Mouse (Mus musculus): Measurements from ENCODE around the gene Inhbe. TPM values are rescaled to one million over a fixed set of nuclear protein-coding genes. Genes with fewer than 3 reads are reported as not detected.
"Not testable (repeated sequence)": the region's sequence is repeated elsewhere in the genome, so short reads cannot be mapped to it uniquely, and the experiment has no call there.

Inhbe gene
- polyA plus RNA-seq, 2 experiments from 2014 or later, result not detected

- ATAC-seq, result no peak
Observed at GRCm38 (mm10) chr10:127322178-127322577, 32.0 kb downstream of the Inhbe start.

- ATAC-seq, result peak; percentile 62
Observed at GRCm38 (mm10) chr10:127321621-127322020, 32.6 kb downstream of the Inhbe start, which contains the start of gene Arhgap9. Arhgap9 (plus strand) TSS chr10:127321964.

GRCm38 (mm10) chr10:127319969-127320368 lies 34.2 kb downstream of the Inhbe start:
- ATAC-seq, result no peak

- no peak for ATAC-seq
Observed at GRCm38 (mm10) chr10:127318009-127318408, 36.2 kb downstream of the Inhbe start.

GRCm38 (mm10) chr10:127317277-127317676 lies 36.9 kb downstream of the Inhbe start:
- no peak for ATAC-seq

DNA sequence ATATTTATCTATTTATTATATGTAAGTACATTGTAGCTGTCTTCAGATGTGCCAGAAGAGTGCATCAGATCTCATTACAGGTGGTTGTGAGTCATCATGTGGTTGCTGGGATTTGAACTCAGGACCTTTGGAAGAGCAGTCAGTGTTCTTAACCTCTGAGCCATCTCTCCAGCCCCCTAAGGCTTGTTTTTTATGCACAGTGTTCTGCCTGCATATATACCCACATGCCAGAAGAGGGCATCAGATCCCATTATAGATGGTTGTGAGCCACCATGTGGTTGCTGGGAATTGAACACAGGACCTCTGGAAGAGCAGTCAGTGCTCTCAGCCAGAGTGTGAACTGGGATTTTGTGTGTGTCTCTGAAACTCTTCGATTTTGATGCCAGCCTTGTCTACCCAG lies 39.3 kb downstream of the Inhbe start:
- ATAC-seq, result not testable (repeated sequence)

DNA sequence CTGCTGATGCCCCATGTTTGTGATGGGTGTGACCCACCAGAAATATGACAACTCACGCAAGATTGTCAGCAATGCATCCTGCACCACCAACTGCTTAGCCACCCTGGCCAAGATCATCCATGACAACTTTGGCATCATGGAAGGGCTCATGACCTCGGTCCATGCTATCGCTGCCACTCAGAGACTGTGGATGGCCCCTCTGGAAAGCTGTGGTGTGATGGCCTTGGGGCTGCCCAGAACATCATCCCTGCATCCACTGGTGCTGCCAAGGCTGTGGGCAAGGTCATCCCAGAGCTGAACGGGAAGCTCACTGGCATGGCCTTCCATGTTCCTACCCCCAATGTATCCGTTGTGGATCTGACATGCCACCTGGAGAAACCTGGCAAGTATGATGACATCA lies 40.7 kb downstream of the Inhbe start:
- not testable (repeated sequence) for ATAC-seq

- no peak for ATAC-seq
Observed at GRCm38 (mm10) chr10:127312858-127313257, 41.4 kb downstream of the Inhbe start.

- ATAC-seq, result peak; percentile 54
Observed at GRCm38 (mm10) chr10:127312356-127312676, 41.9 kb downstream of the Inhbe start.

DNA sequence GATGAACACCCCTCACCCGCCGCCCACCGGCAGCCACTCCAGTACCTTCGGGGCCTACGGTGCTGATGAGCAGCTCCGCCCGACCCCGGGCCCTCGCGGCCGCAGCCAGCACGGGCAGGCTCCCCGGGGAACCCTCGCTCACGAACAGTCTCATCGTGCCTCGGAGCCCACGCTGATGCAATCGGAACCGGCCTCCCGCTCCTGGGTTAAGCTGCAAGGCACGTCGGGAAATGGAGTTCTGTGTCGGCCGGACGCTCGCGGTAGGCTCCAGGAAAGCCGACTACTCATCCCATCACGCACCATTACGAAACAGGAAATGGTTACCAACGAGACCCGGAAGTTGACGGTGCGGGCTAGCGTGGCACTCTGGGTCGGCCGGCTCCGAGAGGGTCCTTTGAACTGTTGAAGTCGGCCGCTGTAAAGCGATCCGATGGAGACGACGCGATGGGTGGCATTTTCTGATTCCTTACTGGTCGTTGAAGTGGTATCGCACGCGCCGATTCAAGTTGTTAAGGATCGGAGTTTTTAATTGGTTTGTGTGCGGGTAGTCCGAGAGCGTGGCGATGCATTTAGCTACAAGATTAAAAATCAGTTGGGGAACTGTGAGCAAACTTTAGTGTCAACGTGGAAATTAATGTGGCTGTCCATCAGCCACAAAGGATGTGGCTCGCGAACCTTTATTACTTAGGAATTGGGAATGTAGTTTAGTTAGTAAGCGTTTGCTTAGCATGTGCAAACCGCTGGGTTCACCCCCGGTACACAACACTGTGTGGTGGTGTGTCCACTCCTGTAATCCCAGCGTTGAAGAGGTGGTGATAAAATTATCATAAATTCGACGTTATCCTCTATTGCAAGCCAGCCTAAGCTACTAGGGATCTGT lies 42.5 kb downstream of the Inhbe start, which contains the start of gene Mars:
Mars (minus strand) TSS at position 311 of the 880 bp plus-strand sequence.
- peak; percentile 91 for ATAC-seq

DNA sequence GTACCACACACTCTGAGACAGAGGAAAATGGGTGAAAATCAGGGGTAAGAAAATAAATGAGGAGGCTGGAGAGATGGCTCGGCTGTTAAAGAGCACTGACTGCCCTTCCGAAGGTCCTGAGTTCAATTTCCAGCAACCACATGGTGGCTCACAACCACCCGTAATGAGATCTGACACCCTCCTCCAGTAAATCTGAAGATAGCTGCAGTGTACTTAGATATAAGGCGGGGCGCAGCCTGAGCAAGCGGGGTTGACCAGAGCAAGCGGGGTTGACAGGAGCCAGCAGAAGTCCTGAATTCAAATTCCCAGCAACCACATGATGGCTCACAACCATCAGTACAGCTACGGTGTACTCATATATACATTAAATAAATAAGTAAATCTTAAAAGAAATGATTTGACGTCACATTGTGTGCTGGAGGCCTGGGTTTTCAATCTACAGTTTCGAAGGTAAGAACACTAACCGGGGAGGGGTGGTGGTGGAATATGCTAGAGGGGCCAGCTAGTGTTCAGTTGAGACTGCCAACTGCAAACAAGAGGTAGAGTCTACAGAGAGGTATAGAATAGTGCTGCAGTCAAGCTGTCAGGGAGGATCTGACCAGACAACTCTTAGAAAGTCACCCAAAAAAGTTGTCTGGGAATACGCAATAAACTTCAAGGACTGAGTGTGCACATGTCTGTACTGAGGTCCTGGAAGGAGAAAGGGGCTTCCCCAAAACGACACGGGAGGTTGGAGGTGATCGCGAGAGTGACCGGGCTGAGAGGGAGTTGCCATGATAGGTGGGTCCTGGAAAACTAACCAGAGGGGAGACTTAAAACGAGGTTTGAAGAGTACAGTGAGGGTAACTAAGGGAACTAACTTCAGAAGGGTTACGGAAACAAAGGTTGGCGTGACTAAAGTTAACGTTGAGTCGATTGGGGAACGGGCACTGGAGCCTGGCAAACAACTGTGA lies 43.4 kb downstream of the Inhbe start:
- ATAC-seq, result peak; percentile 24

- not testable (repeated sequence) for ATAC-seq
Observed at GRCm38 (mm10) chr10:127309167-127309566, 45.0 kb downstream of the Inhbe start.

DNA sequence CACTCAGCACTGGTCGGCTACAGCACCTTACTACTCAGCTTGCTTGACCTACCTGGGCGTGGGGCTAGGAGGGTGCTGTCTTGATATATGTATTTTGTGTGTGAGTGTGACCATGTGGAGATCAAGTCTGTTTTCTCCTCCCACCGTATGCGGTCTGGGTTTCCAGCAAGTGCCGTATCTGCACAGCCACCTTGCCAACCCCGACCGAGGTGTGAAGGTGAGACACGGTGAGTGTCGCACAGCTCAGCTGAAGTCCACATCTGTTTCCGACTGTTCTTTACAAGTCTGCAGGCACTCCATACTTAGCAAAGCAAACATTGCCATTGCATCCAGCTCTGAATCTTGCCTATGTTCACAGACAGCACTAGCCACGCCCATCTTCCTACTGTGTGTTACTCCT lies 51.1 kb downstream of the Inhbe start:
- no peak for ATAC-seq

GRCm38 (mm10) chr10:127300361-127300760 lies 53.9 kb downstream of the Inhbe start:
- no peak for ATAC-seq

Other genes with a start within 250 kb of the Inhbe start
- gene Os9, start 233.3 kb downstream of the Inhbe start, polyA plus RNA-seq (2017; shearing (Covaris generic)), result 100 to 1,000 TPM in 1 of 2 experiments, 10 to 100 TPM in 1; 78.1 to 142 TPM
- gene B4galnt1, start 189.2 kb downstream of the Inhbe start, polyA plus RNA-seq (2017; shearing (Covaris generic)), result 100 to 1,000 TPM; 166 to 206 TPM
- gene Slc26a10, start 173.8 kb downstream of the Inhbe start, polyA plus RNA-seq (2017; shearing (Covaris generic)), result 1 to 10 TPM; 2.6 to 2.8 TPM
- under 1 TPM in 1 of 2 experiments, not detected in 1; 0.38 TPM for gene Arhgef25, start 164.3 kb downstream of the Inhbe start, polyA plus RNA-seq (2017; shearing (Covaris generic))
- gene Dtx3, start 158.7 kb downstream of the Inhbe start, polyA plus RNA-seq (2017; shearing (Covaris generic)), result 10 to 100 TPM; 39.4 to 42.2 TPM
- gene Pip4k2c, start 142.8 kb downstream of the Inhbe start, polyA plus RNA-seq (2017; shearing (Covaris generic)), result 10 to 100 TPM; 24.2 to 39.3 TPM
- not detected for gene Kif5a, start 91.1 kb downstream of the Inhbe start, polyA plus RNA-seq (2017; shearing (Covaris generic))
- 10 to 100 TPM; 43.8 to 48.0 TPM for gene Dctn2, start 88.0 kb downstream of the Inhbe start, polyA plus RNA-seq (2017; shearing (Covaris generic))
- gene Mbd6, start 65.4 kb downstream of the Inhbe start, polyA plus RNA-seq (2017; shearing (Covaris generic)), result 10 to 100 TPM in 1 of 2 experiments, 1 to 10 TPM in 1; 4.0 to 14.7 TPM
- 10 to 100 TPM; 20.4 to 33.2 TPM for gene Mars, start 42.6 kb downstream of the Inhbe start, polyA plus RNA-seq (2017; shearing (Covaris generic))
- gene Arhgap9, start 32.4 kb downstream of the Inhbe start, polyA plus RNA-seq (2017; shearing (Covaris generic)), result 100 to 1,000 TPM in 1 of 2 experiments, 10 to 100 TPM in 1; 92.4 to 118 TPM
- under 1 TPM; 0.19 to 0.75 TPM for gene Gli1, start 12.4 kb downstream of the Inhbe start, polyA plus RNA-seq (2017; shearing (Covaris generic))
- gene Inhbc, start 16.0 kb upstream of the Inhbe start, polyA plus RNA-seq (2017; shearing (Covaris generic)), result not detected
- gene R3hdm2, start 25.9 kb upstream of the Inhbe start, polyA plus RNA-seq (2017; shearing (Covaris generic)), result 10 to 100 TPM; 12.8 to 17.3 TPM
- gene Stac3, start 147.3 kb upstream of the Inhbe start, polyA plus RNA-seq (2017; shearing (Covaris generic)), result 1 to 10 TPM; 1.0 to 1.2 TPM
- not detected for gene Ndufa4l2, start 160.6 kb upstream of the Inhbe start, polyA plus RNA-seq (2017; shearing (Covaris generic))
- gene Shmt2, start 168.0 kb upstream of the Inhbe start, polyA plus RNA-seq (2017; shearing (Covaris generic)), result 10 to 100 TPM; 55.4 to 78.3 TPM
- gene Nxph4, start 180.1 kb upstream of the Inhbe start, polyA plus RNA-seq (2017; shearing (Covaris generic)), result not detected

Measured in CD4-positive, CD25-positive, alpha-beta regulatory T cell, adult 4 months (primary cell).